Mouse (Mus musculus): Measurements from ENCODE around the gene Alk. TPM values are rescaled to one million over a fixed set of nuclear protein-coding genes. Genes with fewer than 3 reads are reported as not detected.

The Alk gene
- polyA plus RNA-seq, 1 experiment from 2014 or later = 2.7 TPM

DNA sequence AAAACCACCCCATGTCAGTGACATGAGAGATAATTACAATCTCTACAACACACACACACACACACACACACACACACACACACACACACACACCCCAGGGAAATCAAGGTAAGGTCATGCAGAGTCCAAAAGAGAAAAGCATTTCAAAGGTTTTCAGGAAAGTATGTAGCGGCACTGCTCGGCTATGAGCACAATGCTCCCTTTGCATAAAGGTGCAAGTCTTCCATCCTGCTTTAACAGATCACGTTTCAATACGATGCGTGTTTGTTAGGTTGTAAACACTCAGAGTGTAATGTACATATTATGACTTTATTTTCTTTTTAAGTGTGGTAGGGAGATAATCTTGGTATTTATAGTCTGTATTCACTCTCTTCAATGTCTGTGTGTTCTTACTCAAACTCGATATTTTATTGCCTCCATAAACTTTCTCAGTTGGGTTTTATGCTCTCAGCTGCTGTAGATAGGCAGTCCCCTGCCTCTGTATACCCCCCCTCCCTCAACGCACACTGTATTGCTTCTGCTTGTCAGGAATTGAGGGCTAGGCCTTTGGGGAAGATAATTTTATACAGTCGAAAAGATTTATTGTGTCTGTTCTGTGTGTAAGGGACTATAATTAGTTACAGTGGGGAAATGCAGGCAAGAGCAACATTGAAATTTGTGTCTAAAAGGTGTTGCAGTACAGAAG is 780.7 kb downstream of the Alk start:
- H3K9ac ChIP-seq (replicated peaks) = no peak overlapping the region
- H3K4me3 ChIP-seq = no peak overlapping the region
- no peaks in the 10 kb centered on the region for H3K4me1 ChIP-seq
- no peak overlapping the region for H3K27ac ChIP-seq (replicated peaks)
- WGBS = 88% methylated on average over 8 of the region's 8 CpGs
- ATAC-seq (replicated peaks) = no peak
- H3K27me3 ChIP-seq = no peaks in the 10 kb centered on the region
- peaks cover 7% of the 10 kb centered on the region; the same call in 1 of the 2 replicates for H3K36me3 ChIP-seq
- H3K4me2 ChIP-seq (replicated peaks) = no peak overlapping the region
- H3K9me3 ChIP-seq = no peaks in the 10 kb centered on the region

Other genes with a start within 250 kb of the Alk start
- 105 and 114 TPM in 2 replicates for gene Ypel5, start 231.8 kb upstream of the Alk start, polyA plus RNA-seq (2015; fragmentation: Nextera tagmentation; extraction: Ambion mirVana)

Data from forebrain, embryonic 15.5 days (tissue).